Mouse (Mus musculus) midbrain, embryonic 14.5 days (tissue): ENCODE measurements at regions not wholly inside any gene's neighbourhood (a gene's known extent, or its start where the extent isn't known, plus 50 kb on each side); places are given as distances from the start of the nearest gene placed in this dataset.

Experiments used
- ATAC-seq: fragments of 200-750 bp; cut with Nextera tagmentation; 2 replicates; pipeline ENCODE4 v1.8.0; 2017; ENCODE audit warnings: moderate number of reproducible peaks, moderate library complexity; ENCODE audit not compliant: low FRiP score, low TSS enrichment
- DNase-seq: peaks from one replicate; pipeline ENCODE4 v3.0.0-alpha.2; 2015
- H3K27ac ChIP-seq: fragments of 300-500 bp; sonication (generic); replicated peaks from 2 replicates; pipeline ENCODE4 v1.5.1; 2014; ENCODE audit warnings: mild to moderate bottlenecking, low read depth, low read length, moderate library complexity
- H3K27me3 ChIP-seq: fragments of 300-500 bp; sonication (generic); 2 replicates; pipeline ENCODE4 v1.6.1; 2014; ENCODE audit warnings: low read length, control low read depth, mixed read lengths; ENCODE audit not compliant: control insufficient read depth, insufficient read depth
- H3K36me3 ChIP-seq: fragments of 300-500 bp; sonication (generic); 2 replicates; pipeline ENCODE4 v1.6.1; 2014; ENCODE audit warnings: low read length, control low read depth; ENCODE audit not compliant: control insufficient read depth, insufficient read depth
- H3K4me1 ChIP-seq: fragments of 300-500 bp; sonication (generic); 2 replicates; pipeline ENCODE4 v1.6.1; 2014; ENCODE audit warnings: mild to moderate bottlenecking, antibody characterized with exemption, low read length, control low read depth; ENCODE audit not compliant: control insufficient read depth, insufficient read depth
- H3K4me2 ChIP-seq: fragments of 300-500 bp; sonication (generic); 2 replicates; pipeline ENCODE4 v1.6.1; 2014; ENCODE audit warnings: mild to moderate bottlenecking, low read length, moderate library complexity
- H3K4me3 ChIP-seq: fragments of 300-500 bp; sonication (generic); replicated peaks from 2 replicates; pipeline ENCODE4 v1.5.1; 2014; ENCODE audit warnings: low read depth, low read length
- H3K9ac ChIP-seq: fragments of 300-500 bp; sonication (generic); replicated peaks from 2 replicates; pipeline ENCODE4 v1.6.1; 2014; ENCODE audit warnings: mild to moderate bottlenecking, low read length, moderate library complexity
- H3K9me3 ChIP-seq: fragments of 300-500 bp; sonication (generic); 2 replicates; pipeline ENCODE4 v1.6.1; 2016; ENCODE audit warnings: low read length, control low read depth, mixed read lengths; ENCODE audit not compliant: control insufficient read depth
- WGBS: fragments of 180-500 bp; shearing (Covaris S2); extraction: QIAGEN DNeasy Blood & Tissue Kit; methylation state at CpG from one replicate; pipeline ENCODE4 v1.1.7; 2014; 5-methylcytosine and 5-hydroxymethylcytosine counted together

GRCm38 (mm10) chr10:46999701-47000100 is 1422.1 kb downstream of the Hace1 start:
- ATAC-seq (no peak), DNase-seq (no peak)
- no peak overlapping the region for H3K9ac ChIP-seq
- H3K36me3 ChIP-seq = no peaks in the 10 kb centered on the region
- H3K4me1 ChIP-seq = no peaks in the 10 kb centered on the region
- H3K27ac ChIP-seq = no peak overlapping the region
- 79% methylated on average over 1 of the region's 1 CpGs for WGBS
- no peak overlapping the region for H3K4me3 ChIP-seq
- H3K4me2 ChIP-seq = no peak overlapping the region
- no peaks in the 10 kb centered on the region for H3K9me3 ChIP-seq
- H3K27me3 ChIP-seq = no peaks in the 10 kb centered on the region

GRCm38 (mm10) chr10:47028765-47029164 is 1451.1 kb downstream of the Hace1 start:
- ATAC-seq (no peak), DNase-seq (no peak)
- H3K36me3 ChIP-seq = no peaks in the 10 kb centered on the region
- no peak overlapping the region for H3K4me3 ChIP-seq
- H3K4me1 ChIP-seq = no peaks in the 10 kb centered on the region
- H3K27ac ChIP-seq = no peak overlapping the region
- H3K4me2 ChIP-seq = no peak overlapping the region
- H3K9me3 ChIP-seq = no peaks in the 10 kb centered on the region
- no peak overlapping the region for H3K9ac ChIP-seq
- H3K27me3 ChIP-seq = no peaks in the 10 kb centered on the region

GRCm38 (mm10) chr10:47054672-47055071 is 1477.0 kb downstream of the Hace1 start:
- Histone ChIP-seq H3K4me1 (no peaks in the 10 kb centered on the region), H3K27me3 (no peaks in the 10 kb centered on the region), H3K4me2 (no peak overlapping the region), H3K27ac (no peak overlapping the region), H3K9ac (no peak overlapping the region), H3K36me3 (no peaks in the 10 kb centered on the region), H3K9me3 (no peaks in the 10 kb centered on the region), H3K4me3 (no peak overlapping the region)
- 79% methylated on average over 2 of the region's 2 CpGs for WGBS
- DNase-seq (no peak), ATAC-seq (no peak)

GRCm38 (mm10) chr10:47102551-47102950 is 1524.9 kb downstream of the Hace1 start:
- 0 out of 2 replicates have a peak, but pooled peaks have one; percentile 46 for ATAC-seq
- H3K9ac ChIP-seq = no peak overlapping the region
- H3K27me3 ChIP-seq = no peaks in the 10 kb centered on the region
- 36% methylated on average over 1 of the region's 1 CpGs for WGBS
- H3K4me1 ChIP-seq = no peaks in the 10 kb centered on the region
- DNase-seq = peak; percentile 37
- no peaks in the 10 kb centered on the region for H3K36me3 ChIP-seq
- H3K4me3 ChIP-seq = no peak overlapping the region
- H3K9me3 ChIP-seq = no peaks in the 10 kb centered on the region
- H3K27ac ChIP-seq = no peak overlapping the region
- no peak overlapping the region for H3K4me2 ChIP-seq
